Mouse (Mus musculus): ENCODE measurements around the gene D630003M21Rik.

DNA sequence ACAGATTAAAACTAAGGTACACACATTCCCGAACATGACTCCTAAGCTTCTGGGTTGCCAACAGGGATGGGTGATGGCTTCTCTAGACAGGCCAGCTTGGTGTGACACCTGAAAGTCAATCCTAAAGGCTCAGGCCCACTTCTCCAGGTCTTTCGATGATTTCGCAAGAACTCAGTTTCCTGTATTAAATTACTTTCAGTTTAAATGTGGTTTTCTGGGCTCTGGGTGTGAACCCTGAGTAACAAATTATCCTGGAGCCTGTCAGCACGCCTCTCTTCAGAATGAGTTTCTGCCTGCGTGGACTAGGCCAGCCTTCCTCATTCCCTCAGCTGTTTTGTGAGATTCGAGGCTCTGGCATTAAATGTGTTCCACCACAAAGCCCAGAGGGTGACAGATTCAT, 66.0 kb downstream of the D630003M21Rik start:
- TF ChIP-seq CTCF (IDR thresholded peaks at IDR 0.05; ENCODE audit: borderline replicate concordance, control insufficient read depth, extremely low read depth, insufficient read depth, low read length, poor library complexity) (no peak), POLR2A (IDR thresholded peaks at IDR 0.05; ENCODE audit: control insufficient read depth, extremely low read depth, insufficient read depth, low read length, poor library complexity) (no peak)

All from thymus, adult 2 months (tissue).